Mouse (Mus musculus) heart, adult 2 months (tissue): ENCODE measurements at regions not wholly inside any gene's neighbourhood (a gene's known extent, or its start where the extent isn't known, plus 50 kb on each side); places are given as distances from the start of the nearest gene placed in this dataset.

ENCODE experiments used
- CTCF ChIP-seq: fragments of 200-600 bp; IDR thresholded peaks from 2 replicates; pipeline ENCODE4 v1.8.1; 2022; ENCODE audit warnings: antibody characterized with exemption, mild to moderate bottlenecking, moderate library complexity
- EP300 ChIP-seq: fragments of 200-500 bp; IDR thresholded peaks from 2 replicates; pipeline ENCODE4 v1.6.1; 2011; ENCODE audit warnings: low read depth, low read length, control low read depth; ENCODE audit not compliant: insufficient read depth
- POLR2A ChIP-seq: fragments of 200-500 bp; IDR thresholded peaks from 2 replicates; pipeline ENCODE4 v1.6.1; 2011; ENCODE audit warnings: mild to moderate bottlenecking, low read depth, low read length, control low read depth; ENCODE audit not compliant: insufficient read depth

DNA sequence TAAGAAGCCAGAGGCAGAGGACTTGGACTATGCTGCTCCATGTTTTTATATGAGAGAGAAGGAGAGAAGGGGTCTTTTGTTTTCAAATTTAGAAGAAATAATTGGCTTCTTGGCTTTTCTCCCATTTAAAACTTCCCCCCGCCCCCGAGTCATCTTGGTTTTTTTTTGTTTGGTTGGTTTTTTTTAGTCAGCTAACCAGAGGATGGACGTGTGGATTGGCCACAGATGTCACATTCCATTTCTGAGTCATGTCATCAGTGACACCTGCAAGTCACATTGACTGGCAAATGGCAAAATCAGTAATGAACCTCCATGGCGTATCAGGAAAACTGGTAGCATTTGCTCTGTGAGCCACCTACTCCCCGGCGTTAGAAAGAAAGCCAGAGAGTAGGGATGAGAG is 83.9 kb upstream of the Sgk1 start:
- TF ChIP-seq CTCF (no peak), POLR2A (no peak), EP300 (no peak)
